Mouse (Mus musculus) kidney, adult 2 months (tissue): ENCODE measurements around the gene Rtn4rl1.

Source experiments
- CTCF ChIP-seq: fragments of 200-500 bp; conservative IDR thresholded peaks from 2 replicates; pipeline ENCODE4 v1.5.1; 2011; ENCODE audit warnings: low read depth, mild to moderate bottlenecking, control low read depth, low read length, moderate library complexity, mixed read lengths; ENCODE audit not compliant: insufficient read depth, insufficient read length
- POLR2A ChIP-seq: fragments of 200-500 bp; IDR thresholded peaks from one replicate; pipeline ENCODE4 v1.6.1; 2011; ENCODE audit warnings: low read depth, low read length, control low read depth

- TF ChIP-seq CTCF, result no peak
- no peak for TF ChIP-seq POLR2A
These were observed 120.3 kb downstream of the Rtn4rl1 start for GRCm38 (mm10) chr11:75313834-75314233.
